In the genomic region with DNA sequence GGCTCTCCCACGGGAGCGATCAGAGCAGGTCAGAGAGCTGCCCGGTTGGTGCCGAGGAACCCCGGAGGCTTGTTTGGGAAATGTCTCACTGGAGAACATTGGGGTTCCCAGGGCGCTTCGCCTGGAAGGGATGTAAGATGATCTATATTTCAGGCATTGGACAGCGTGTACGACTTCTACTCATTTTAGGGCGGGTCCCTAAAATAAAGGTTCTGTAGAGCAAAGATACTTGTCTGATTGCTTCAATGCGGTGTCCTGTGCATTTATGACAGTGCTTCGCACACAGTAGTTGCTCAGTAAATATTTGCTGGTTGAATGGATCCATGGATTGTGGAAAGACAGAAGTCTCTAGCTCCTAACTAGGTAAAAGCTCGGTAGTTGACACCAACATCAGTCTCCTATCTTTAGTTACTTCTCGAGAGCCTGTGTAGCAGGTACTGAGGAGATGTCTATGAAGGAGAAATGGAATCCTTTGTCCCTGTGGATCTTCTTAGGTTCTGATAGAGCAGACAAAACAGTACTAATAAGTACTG, we compare ENCODE assay signal across 8 mouse cellular contexts. TPM values are rescaled to one million over a fixed set of nuclear protein-coding genes. Genes with fewer than 3 reads are reported as not detected.
DNase-seq lines count a peak whose midpoint lies in the region; ATAC-seq and TF ChIP-seq lines count a peak whose summit lies in the region.

No protein-coding gene starts in this region.

- H3K27ac ChIP-seq in lung, embryonic 14.5 days (ENCODE audit: low read depth): peak overlapping the region; percentile 84; the same call in 1 of the 2 replicates
- H3K27ac ChIP-seq in embryonic facial prominence, embryonic 10.5 days (replicated peaks): peak overlapping the region; percentile 86
- peak overlapping the region; percentile 96 for H3K27ac ChIP-seq in intestine, postnatal 0 days (ENCODE audit: low read depth, low read length)
- H3K27ac ChIP-seq in neural tube, embryonic 12.5 days: no peak overlapping the region

- H3K9ac ChIP-seq in lung, embryonic 14.5 days: peak overlapping the region; percentile 76
- H3K9ac ChIP-seq in intestine, postnatal 0 days (ENCODE audit: low read depth, low read length): peak overlapping the region; percentile 94
- peak overlapping the region; percentile 79 for H3K9ac ChIP-seq in neural tube, embryonic 12.5 days

- H3K9me3 ChIP-seq in lung, embryonic 14.5 days (ENCODE audit: low read depth, low read length): no peaks in the 10 kb centered on the region
- no peaks in the 10 kb centered on the region for H3K9me3 ChIP-seq in embryonic facial prominence, embryonic 10.5 days
- H3K9me3 ChIP-seq in intestine, postnatal 0 days (ENCODE audit: control insufficient read depth): no peaks in the 10 kb centered on the region
- H3K9me3 ChIP-seq in neural tube, embryonic 12.5 days: no peaks in the 10 kb centered on the region

- DNase-seq in lung, embryonic 14.5 days: no peak
- DNase-seq in lung, postnatal 10 days: no peak
- DNase-seq in embryonic facial prominence, embryonic 10.5 days (ENCODE audit: low spot score): no peak
- DNase-seq in kidney, postnatal 25 days: no peak
- no peak for DNase-seq in cerebellum, adult 8-10 months
- DNase-seq in urinary bladder, postnatal 10 days (ENCODE audit: low spot score): no peak

- peak overlapping the region; percentile 88 for H3K4me3 ChIP-seq in lung, embryonic 14.5 days (ENCODE audit: low read depth, low read length)
- H3K4me3 ChIP-seq in embryonic facial prominence, embryonic 10.5 days: peak overlapping the region; percentile 92
- peak overlapping the region; percentile 85 for H3K4me3 ChIP-seq in intestine, postnatal 0 days (ENCODE audit: low read depth, low read length)
- H3K4me3 ChIP-seq in neural tube, embryonic 12.5 days: peak overlapping the region; percentile 77

- TF ChIP-seq CTCF in lung, embryonic 14.5 days (IDR thresholded peaks at IDR 0.05; ENCODE audit: low read depth): no peak
- no peak for TF ChIP-seq CTCF in intestine, postnatal 0 days (IDR thresholded peaks at IDR 0.05; ENCODE audit: low read depth)

- H3K36me3 ChIP-seq in lung, embryonic 14.5 days (ENCODE audit: insufficient read depth): no peaks in the 10 kb centered on the region
- H3K36me3 ChIP-seq in embryonic facial prominence, embryonic 10.5 days (replicated peaks): no peaks in the 10 kb centered on the region
- no peaks in the 10 kb centered on the region for H3K36me3 ChIP-seq in intestine, postnatal 0 days (ENCODE audit: control insufficient read depth, insufficient read depth)
- no peaks in the 10 kb centered on the region for H3K36me3 ChIP-seq in neural tube, embryonic 12.5 days

- WGBS in lung, embryonic 14.5 days: 15% methylated on average over 14 of the region's 14 CpGs
- WGBS in embryonic facial prominence, embryonic 10.5 days: 23% methylated on average over 14 of the region's 14 CpGs
- WGBS in intestine, postnatal 0 days: 6% methylated on average over 14 of the region's 14 CpGs
- 24% methylated on average over 14 of the region's 14 CpGs for WGBS in neural tube, embryonic 12.5 days

- H3K27me3 ChIP-seq in lung, embryonic 14.5 days (ENCODE audit: insufficient read depth, low read length): no peaks in the 10 kb centered on the region
- no peaks in the 10 kb centered on the region for H3K27me3 ChIP-seq in embryonic facial prominence, embryonic 10.5 days (replicated peaks; ENCODE audit: low read depth, poor library complexity, severe bottlenecking)
- no peaks in the 10 kb centered on the region for H3K27me3 ChIP-seq in intestine, postnatal 0 days (replicated peaks; ENCODE audit: control insufficient read depth, insufficient read depth, low read length)
- no peaks in the 10 kb centered on the region for H3K27me3 ChIP-seq in neural tube, embryonic 12.5 days (replicated peaks)

- peak overlapping the region; percentile 90 for H3K4me2 ChIP-seq in lung, embryonic 14.5 days
- H3K4me2 ChIP-seq in intestine, postnatal 0 days (replicated peaks; ENCODE audit: low read depth): peak overlapping the region; percentile 87
- H3K4me2 ChIP-seq in neural tube, embryonic 12.5 days (replicated peaks): peak overlapping the region; percentile 95

- ATAC-seq in lung, embryonic 14.5 days (ENCODE audit: insufficient read depth): peak; percentile 3; the same call in 1 of the 2 replicates
- ATAC-seq in intestine, postnatal 0 days: no peak
- ATAC-seq in neural tube, embryonic 12.5 days (ENCODE audit: low FRiP score, low read depth): 0 out of 2 replicates have a peak, but pooled peaks have one; percentile 4

- H3K4me1 ChIP-seq in lung, embryonic 14.5 days (ENCODE audit: insufficient read depth): peaks cover 7% of the 10 kb centered on the region
- peaks cover 18% of the 10 kb centered on the region for H3K4me1 ChIP-seq in embryonic facial prominence, embryonic 10.5 days
- no peaks in the 10 kb centered on the region for H3K4me1 ChIP-seq in intestine, postnatal 0 days (replicated peaks; ENCODE audit: control insufficient read depth, insufficient read depth, low read length)
- H3K4me1 ChIP-seq in neural tube, embryonic 12.5 days: peaks cover 5% of the 10 kb centered on the region; the same call in 1 of the 2 replicates

RNA-seq across cellular contexts. Expression of gene Arfgef2, which starts 0.9 kb away (rescaled TPM):
- 6.3 and 6.9 TPM in 2 replicates for polyA plus RNA-seq in lung, embryonic 14.5 days (2014; fragmentation: Nextera tagmentation; extraction: Ambion mirVana)
- polyA plus RNA-seq in embryonic facial prominence, embryonic 10.5 days (2016; fragmentation: Nextera tagmentation; extraction: Ambion mirVana): 4.7 and 5.5 TPM in 2 replicates
- polyA plus RNA-seq in intestine, postnatal 0 days (2015; fragmentation: Nextera tagmentation; extraction: Ambion mirVana): 6.1 and 6.5 TPM in 2 replicates
- 5.4 and 5.7 TPM in 2 replicates for polyA plus RNA-seq in neural tube, embryonic 12.5 days (2016; fragmentation: Nextera tagmentation; extraction: Ambion mirVana)

RNA-seq across cellular contexts. Expression of gene Trp53rkb, which starts 13.9 kb away (rescaled TPM):
- polyA plus RNA-seq in lung, embryonic 14.5 days (2014; fragmentation: Nextera tagmentation; extraction: Ambion mirVana): 7.3 and 10.9 TPM in 2 replicates
- 10.6 and 12.0 TPM in 2 replicates for polyA plus RNA-seq in embryonic facial prominence, embryonic 10.5 days (2016; fragmentation: Nextera tagmentation; extraction: Ambion mirVana)
- polyA plus RNA-seq in intestine, postnatal 0 days (2015; fragmentation: Nextera tagmentation; extraction: Ambion mirVana): 3.7 and 5.1 TPM in 2 replicates
- 12.0 and 13.2 TPM in 2 replicates for polyA plus RNA-seq in neural tube, embryonic 12.5 days (2016; fragmentation: Nextera tagmentation; extraction: Ambion mirVana)
